In genomic region chr6:60739776-60740175, GRCm38 (mm10) we compare ENCODE assay signal across 28 mouse cellular contexts.
A peak's percentile ranks its signal among the peaks of the same experiment; 100 is the strongest.
DNase-seq lines count a peak whose midpoint lies in the region; ATAC-seq and TF ChIP-seq lines count a peak whose summit lies in the region.
"Had no signal": no experiment of that assay in that cellular context is flagged by ENCODE, and none has a peak within 500 bp of the region (broad histone marks: within the 10 kb centered on the region; RNA-seq: fewer than 3 reads in every experiment).

No protein-coding gene starts in this region.

- H3K4me1 ChIP-seq in forebrain, embryonic 14.5 days (ENCODE audit: control insufficient read depth, insufficient read depth, low read length): no peaks in the 10 kb centered on the region
- peaks cover 3% of the 10 kb centered on the region; the same call in 1 of the 2 replicates for H3K4me1 ChIP-seq in forebrain, embryonic 12.5 days
- no peaks in the 10 kb centered on the region for H3K4me1 ChIP-seq in intestine, postnatal 0 days (replicated peaks; ENCODE audit: control insufficient read depth, insufficient read depth, low read length)
- H3K4me1 ChIP-seq: hindbrain, embryonic 12.5 days; intestine, embryonic 15.5 days; liver, embryonic 12.5 days; neural tube, embryonic 13.5 days had no signal

- H3K27ac ChIP-seq in forebrain, embryonic 14.5 days (ENCODE audit: low read depth, low read length): no peak overlapping the region
- no peak overlapping the region for H3K27ac ChIP-seq in forebrain, embryonic 12.5 days
- no peak overlapping the region for H3K27ac ChIP-seq in intestine, postnatal 0 days (ENCODE audit: low read depth, low read length)
- H3K27ac ChIP-seq: gastrocnemius, adult 2 months; hindbrain, embryonic 12.5 days; hindbrain, postnatal 0 days; intestine, embryonic 15.5 days; kidney, postnatal 0 days; liver, embryonic 12.5 days; neural tube, embryonic 13.5 days had no signal

- no peaks in the 10 kb centered on the region for H3K27me3 ChIP-seq in forebrain, embryonic 14.5 days (replicated peaks; ENCODE audit: control insufficient read depth, insufficient read depth, low read length)
- no peaks in the 10 kb centered on the region for H3K27me3 ChIP-seq in forebrain, embryonic 12.5 days
- H3K27me3 ChIP-seq in intestine, postnatal 0 days (replicated peaks; ENCODE audit: control insufficient read depth, insufficient read depth, low read length): no peaks in the 10 kb centered on the region
- H3K27me3 ChIP-seq: hindbrain, embryonic 12.5 days; intestine, embryonic 15.5 days; liver, embryonic 12.5 days; neural tube, embryonic 13.5 days had no signal

- no peaks in the 10 kb centered on the region for H3K36me3 ChIP-seq in forebrain, embryonic 14.5 days (ENCODE audit: control insufficient read depth, insufficient read depth, low read length)
- H3K36me3 ChIP-seq in forebrain, embryonic 12.5 days (replicated peaks): no peaks in the 10 kb centered on the region
- H3K36me3 ChIP-seq in intestine, postnatal 0 days (ENCODE audit: control insufficient read depth, insufficient read depth): no peaks in the 10 kb centered on the region
- H3K36me3 ChIP-seq: hindbrain, embryonic 12.5 days; intestine, embryonic 15.5 days; neural tube, embryonic 13.5 days had no signal

- H3K4me2 ChIP-seq in forebrain, embryonic 14.5 days (ENCODE audit: low read length): no peak overlapping the region
- no peak overlapping the region for H3K4me2 ChIP-seq in forebrain, embryonic 12.5 days
- no peak overlapping the region for H3K4me2 ChIP-seq in intestine, postnatal 0 days (replicated peaks; ENCODE audit: low read depth)
- H3K4me2 ChIP-seq: heart, embryonic 11.5 days; hindbrain, embryonic 12.5 days; intestine, embryonic 15.5 days; liver, embryonic 12.5 days; midbrain, embryonic 11.5 days; neural tube, embryonic 13.5 days had no signal

- no peak overlapping the region for H3K9ac ChIP-seq in forebrain, embryonic 14.5 days (ENCODE audit: low read length)
- H3K9ac ChIP-seq in forebrain, embryonic 12.5 days: no peak overlapping the region
- no peak overlapping the region for H3K9ac ChIP-seq in intestine, postnatal 0 days (ENCODE audit: low read depth, low read length)
- H3K9ac ChIP-seq: hindbrain, embryonic 12.5 days; intestine, embryonic 15.5 days; liver, embryonic 12.5 days; liver, postnatal 0 days; neural tube, embryonic 13.5 days had no signal

- no peak for ATAC-seq in forebrain, embryonic 14.5 days
- no peak for ATAC-seq in forebrain, embryonic 12.5 days (ENCODE audit: low FRiP score)
- no peak for ATAC-seq in intestine, postnatal 0 days
- ATAC-seq: activated CD4-positive, CD25-positive, alpha-beta regulatory T cell, adult 4 months; hindbrain, postnatal 0 days; intestine, embryonic 15.5 days; liver, embryonic 12.5 days; liver, postnatal 0 days had no signal

- H3K9me3 ChIP-seq in forebrain, embryonic 14.5 days (replicated peaks; ENCODE audit: control insufficient read depth, low read length): no peaks in the 10 kb centered on the region
- no peaks in the 10 kb centered on the region for H3K9me3 ChIP-seq in forebrain, embryonic 12.5 days
- no peaks in the 10 kb centered on the region for H3K9me3 ChIP-seq in intestine, postnatal 0 days (ENCODE audit: control insufficient read depth)
- H3K9me3 ChIP-seq: hindbrain, embryonic 12.5 days; intestine, embryonic 15.5 days; liver, embryonic 12.5 days; neural tube, embryonic 13.5 days had no signal

- no peak for TF ChIP-seq CTCF in brain, embryonic 14.5 days (IDR thresholded peaks at IDR 0.05; ENCODE audit: borderline replicate concordance, extremely low read depth, insufficient read depth, insufficient read length)
- no peak for TF ChIP-seq CTCF in intestine, postnatal 0 days (IDR thresholded peaks at IDR 0.05; ENCODE audit: low read depth)

- peak; percentile 45 for DNase-seq in forebrain, embryonic 14.5 days (ENCODE audit: low spot score)
- peak; percentile 23 for DNase-seq in layer of hippocampus, adult 9-11 months
- DNase-seq in layer of hippocampus, adult 8-10 months (ENCODE audit: low spot score in 2 of 2): no peak
- DNase-seq in brain, embryonic 14.5 days (ENCODE audit: low read depth): peak; percentile 55
- DNase-seq: adrenal gland, postnatal 14 days; B cell, adult 2 months; cerebellum, adult 8-10 months; gastrocnemius, adult 2 months; gastrocnemius, postnatal 36 days; heart, adult 18-20 months; heart, postnatal 36 days; kidney, adult 8-10 months; kidney, postnatal 4 days; left cerebral cortex, postnatal 4 days; liver, postnatal 0 days; lung, postnatal 36 days had no signal

- no peak overlapping the region for H3K4me3 ChIP-seq in forebrain, embryonic 14.5 days (ENCODE audit: low read depth, low read length)
- H3K4me3 ChIP-seq in forebrain, embryonic 12.5 days (replicated peaks): no peak overlapping the region
- no peak overlapping the region for H3K4me3 ChIP-seq in intestine, postnatal 0 days (ENCODE audit: low read depth, low read length)
- H3K4me3 ChIP-seq: gastrocnemius, adult 2 months; hindbrain, embryonic 12.5 days; intestine, embryonic 15.5 days; liver, embryonic 12.5 days; myocyte; neural tube, embryonic 13.5 days had no signal

- 6% methylated on average over 1 of the region's 1 CpGs for WGBS in forebrain, embryonic 14.5 days
- WGBS in forebrain, embryonic 12.5 days: 17% methylated on average over 1 of the region's 1 CpGs
- 42% methylated on average over 1 of the region's 1 CpGs for WGBS in intestine, postnatal 0 days

- TF ChIP-seq POLR2A in brain, embryonic 14.5 days (IDR thresholded peaks at IDR 0.05; ENCODE audit: borderline replicate concordance, extremely low read depth, insufficient read depth, insufficient read length, poor library complexity, severe bottlenecking): no peak

Comparison
In these comparisons a context has a peak if more than half of its experiments do, and no peak if none do; other contexts are left out.
1. DNase-seq: peak in forebrain, embryonic 14.5 days (single experiment), layer of hippocampus, adult 9-11 months (single experiment) and brain, embryonic 14.5 days (single experiment); none in layer of hippocampus, adult 8-10 months (0 of 2).